Mouse (Mus musculus) ovary, adult 2 months (tissue): ENCODE results near the gene 1700003H04Rik. TPM values are rescaled to one million over a fixed set of nuclear protein-coding genes. Genes with fewer than 3 reads are reported as not detected.

Source experiments
- polyA plus RNA-seq: library from polyadenylated mRNA; depleted of rRNA; stranded (reverse); fragments of >200 nt; gene quantifications from 2 replicates; pipeline ENCODE4 v1.2.3, GENCODE M21; 2012; rRNA removed

1700003H04Rik gene
- polyA plus RNA-seq = not detected in 2 replicates

GRCm38 (mm10) chr3:124581001-124581400 is at the start of gene 1700003H04Rik:
1700003H04Rik (minus strand) TSS chr3:124581101.

Other genes with a start within 250 kb of the 1700003H04Rik start
- gene 1700006A11Rik, start 155.1 kb downstream of the 1700003H04Rik start, polyA plus RNA-seq = not detected in 2 replicates